Mouse (Mus musculus) CH12.LX (cell line): ENCODE results near the gene Qpctl. TPM values are rescaled to one million over a fixed set of nuclear protein-coding genes. Genes with fewer than 3 reads are reported as not detected.

Experiments used
- DNase-seq: peaks from one replicate; pipeline ENCODE4 v3.0.0-alpha.2; 2013; ENCODE audit errors: extremely low read depth
- H3K27ac ChIP-seq: 2 replicates; pipeline ENCODE4 v1.5.1; 2012; ENCODE audit warnings: low read depth, mild to moderate bottlenecking, control low read depth, moderate library complexity; ENCODE audit not compliant: insufficient read depth
- H3K27me3 ChIP-seq: replicated peaks from 2 replicates; pipeline ENCODE3; 2012; ENCODE audit warnings: inconsistent platforms
- H3K36me3 ChIP-seq, 2 experiments: replicated peaks in 1 of 2; 2 replicates each; pipeline versions ENCODE3 to v1.6.1; 2012; ENCODE audit warnings: inconsistent platforms in 1 of 2, low read length in 1 of 2, mild to moderate bottlenecking in 1 of 2, mixed read lengths in 1 of 2, moderate library complexity in 1 of 2; ENCODE audit not compliant: control insufficient read depth in 1 of 2, insufficient read depth in 1 of 2
- H3K4me1 ChIP-seq, 2 experiments: 2 replicates each; pipeline ENCODE4 v1.6.1; 2012; ENCODE audit warnings: inconsistent platforms in 1 of 2, moderate library complexity in 1 of 2; ENCODE audit not compliant: insufficient read depth in 2 of 2, control insufficient read depth in 1 of 2
- H3K4me2 ChIP-seq: 2 replicates; pipeline ENCODE4 v1.6.1; 2012; ENCODE audit warnings: low read depth, mild to moderate bottlenecking, control low read depth; ENCODE audit not compliant: poor library complexity, insufficient read depth, severe bottlenecking
- H3K4me3 ChIP-seq, 3 experiments: fragments of 150-350 bp in 1 of 3; sonication (generic) in 1 of 3; replicated peaks in 1 of 3; 2 replicates each; pipeline versions ENCODE3 to v1.5.1; 2011 to 2012; ENCODE audit warnings: low read depth in 2 of 3, low read length in 2 of 3, mild to moderate bottlenecking in 2 of 3, moderate library complexity in 2 of 3, control low read depth in 1 of 3, improper control_type of control experiment in 1 of 3, inconsistent platforms in 1 of 3, mixed read lengths in 1 of 3; ENCODE audit not compliant: poor library complexity in 1 of 3
- H3K79me2 ChIP-seq: replicated peaks from 2 replicates; pipeline ENCODE4 v1.6.1; 2012; ENCODE audit warnings: mild to moderate bottlenecking, moderate library complexity; ENCODE audit not compliant: control insufficient read depth, poor library complexity, insufficient read depth, severe bottlenecking; ENCODE audit errors: extremely low read depth
- H3K9ac ChIP-seq: 2 replicates; pipeline ENCODE4 v1.6.1; 2012; ENCODE audit warnings: low read depth, mild to moderate bottlenecking, control low read depth, moderate library complexity; ENCODE audit not compliant: insufficient read depth
- H3K9me3 ChIP-seq: replicated peaks from 2 replicates; pipeline ENCODE3; 2012; ENCODE audit warnings: low read length, inconsistent platforms, mixed read lengths
- BHLHE40 ChIP-seq: IDR thresholded peaks from 2 replicates; pipeline ENCODE4 v1.6.1; 2011; ENCODE audit warnings: mild to moderate bottlenecking, low read depth, low read length, improper control_type of control experiment
- CHD1 ChIP-seq: IDR thresholded peaks from 2 replicates; pipeline ENCODE4 v1.6.1; 2012; ENCODE audit warnings: low read depth, low read length, improper control_type of control experiment, inconsistent platforms
- CHD2 ChIP-seq: IDR thresholded peaks from 2 replicates; pipeline ENCODE4 v1.6.1; 2011; ENCODE audit warnings: low read length, improper control_type of control experiment
- EP300 ChIP-seq: IDR thresholded peaks from 2 replicates; pipeline ENCODE4 v1.6.1; 2011; ENCODE audit warnings: low read length, improper control_type of control experiment
- HCFC1 ChIP-seq: IDR thresholded peaks from 2 replicates; pipeline ENCODE4 v1.6.1; 2012; ENCODE audit warnings: low read depth, mild to moderate bottlenecking, inconsistent platforms, low read length, improper control_type of control experiment
- IRF4 ChIP-seq: IDR thresholded peaks from 2 replicates; pipeline ENCODE4 v1.6.1; 2014; ENCODE audit warnings: low read depth, mild to moderate bottlenecking, inconsistent platforms, low read length, improper control_type of control experiment
- JUN ChIP-seq: IDR thresholded peaks from 2 replicates; pipeline ENCODE4 v1.6.1; 2011; ENCODE audit warnings: low read depth, mild to moderate bottlenecking, low read length, improper control_type of control experiment, moderate library complexity; ENCODE audit not compliant: insufficient read depth
- JUND ChIP-seq: conservative IDR thresholded peaks from 2 replicates; pipeline ENCODE4 v1.6.1; 2011; ENCODE audit warnings: low read depth, low read length, improper control_type of control experiment
- MAX ChIP-seq: IDR thresholded peaks from 2 replicates; pipeline ENCODE4 v1.6.1; 2011; ENCODE audit warnings: low read length, improper control_type of control experiment
- MYC ChIP-seq: IDR thresholded peaks from 2 replicates; pipeline ENCODE4 v1.6.1; 2011; ENCODE audit warnings: low read depth, mild to moderate bottlenecking, improper control_type of control experiment, low read length
- PAX5 ChIP-seq: IDR thresholded peaks from 2 replicates; pipeline ENCODE4 v1.6.1; 2012; ENCODE audit warnings: low read length, inconsistent platforms, mixed read lengths
- RAD21 ChIP-seq: IDR thresholded peaks from 2 replicates; pipeline ENCODE4 v1.6.1; 2011; ENCODE audit warnings: low read depth, mild to moderate bottlenecking, low read length, improper control_type of control experiment, moderate library complexity
- SIN3A ChIP-seq: IDR thresholded peaks from 2 replicates; pipeline ENCODE4 v1.6.1; 2012; ENCODE audit warnings: low read length, improper control_type of control experiment, inconsistent platforms
- USF2 ChIP-seq: conservative IDR thresholded peaks from 2 replicates; pipeline ENCODE4 v1.6.1; 2011; ENCODE audit warnings: low read depth, low read length, improper control_type of control experiment
- ZKSCAN1 ChIP-seq: IDR thresholded peaks from 2 replicates; pipeline ENCODE4 v1.6.1; 2012; ENCODE audit warnings: low read depth, inconsistent platforms, low read length, improper control_type of control experiment, borderline replicate concordance
- ZNF384 ChIP-seq: IDR thresholded peaks from 2 replicates; pipeline ENCODE4 v1.6.1; 2012; ENCODE audit warnings: low read depth, low read length, improper control_type of control experiment, inconsistent platforms
- dilution Hi-C: fragments of 300-500 bp; cut with MboI; formaldehyde crosslinking; loops from 2 replicates; pipeline ENCODE4 v1.14.3; 2020; ENCODE audit warnings: low sequenced_read_pairs; ENCODE audit not compliant: extremely low pct_unique_long_range_greater_than_20kb, extremely low pct_ligation_motif_present
- in situ Hi-C: fragments of 300-500 bp; cut with MboI; formaldehyde crosslinking; loops from 3 replicates; pipeline ENCODE4 v1.14.3; 2019; ENCODE audit warnings: low sequenced_read_pairs, low pct_ligation_motif_present, low pct_unique_long_range_greater_than_20kb, mixed read lengths
- polyA plus RNA-seq: library from polyadenylated mRNA; unstranded; fragments of >175 nt; gene quantifications from 2 replicates; pipeline ENCODE4 v1.2.1, GENCODE M21; 2012; ENCODE audit warnings: low read depth; ENCODE audit not compliant: insufficient read length
- total RNA-seq, 2 experiments: library from RNA; depleted of rRNA; stranded (reverse); fragments of 300-350 nt in 1 of 2; fragments of >200 nt in 1 of 2; gene quantifications; 2 replicates each; pipeline ENCODE4 v1.2.3; 2012 to 2014

The Qpctl gene
- total and polyA plus RNA-seq, 3 experiments = 5.2 to 9.8 (median 9.6) TPM

DNA sequence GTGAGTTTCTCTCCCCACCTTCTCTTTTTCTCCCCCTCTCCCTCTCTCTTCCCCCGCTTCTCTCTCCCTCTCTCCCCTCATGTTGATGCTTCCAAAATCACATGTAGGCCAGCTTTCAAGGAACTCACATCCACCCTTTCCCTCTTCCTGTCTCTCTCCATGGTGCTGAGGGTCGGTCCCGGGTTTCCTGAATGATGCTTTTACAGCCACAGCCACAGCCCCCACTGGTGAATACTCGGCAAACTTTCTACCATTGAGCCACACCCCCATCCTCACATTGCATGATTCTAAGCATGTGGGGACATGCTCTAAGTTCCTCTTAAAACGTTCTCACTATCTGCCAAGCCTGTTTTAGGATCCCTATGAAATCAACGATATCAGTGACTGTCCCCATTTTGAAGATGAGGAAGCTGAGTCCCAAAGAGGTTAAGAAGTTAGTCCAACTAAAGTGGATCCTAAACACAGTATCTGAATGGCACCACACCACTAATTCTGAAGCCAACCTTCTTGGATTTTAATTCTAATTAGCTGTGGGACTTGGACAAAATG, 1.5 kb downstream of the Qpctl start:
- peaks cover 39 to 58% of the 10 kb centered on the region in 2 experiments for H3K36me3 ChIP-seq
- no peaks in the 10 kb centered on the region for H3K27me3 ChIP-seq
- H3K27ac ChIP-seq = no peak overlapping the region
- H3K79me2 ChIP-seq = peaks cover 15% of the 10 kb centered on the region
- DNase-seq = no peak
- dilution Hi-C loops = no loop called here
- peaks cover 9 to 39% of the 10 kb centered on the region in 2 experiments for H3K4me1 ChIP-seq
- in situ Hi-C loops = no loop called here
- H3K4me3 ChIP-seq = no peak overlapping the region
- H3K4me2 ChIP-seq = peak overlapping the region; percentile 35
- no peaks in the 10 kb centered on the region for H3K9me3 ChIP-seq
- H3K9ac ChIP-seq = no peak overlapping the region; the same call in 1 of the 2 replicates
- TF ChIP-seq PAX5 (no peak), IRF4 (no peak), USF2 (no peak), ZKSCAN1 (no peak), RAD21 (no peak), HCFC1 (no peak)

DNA sequence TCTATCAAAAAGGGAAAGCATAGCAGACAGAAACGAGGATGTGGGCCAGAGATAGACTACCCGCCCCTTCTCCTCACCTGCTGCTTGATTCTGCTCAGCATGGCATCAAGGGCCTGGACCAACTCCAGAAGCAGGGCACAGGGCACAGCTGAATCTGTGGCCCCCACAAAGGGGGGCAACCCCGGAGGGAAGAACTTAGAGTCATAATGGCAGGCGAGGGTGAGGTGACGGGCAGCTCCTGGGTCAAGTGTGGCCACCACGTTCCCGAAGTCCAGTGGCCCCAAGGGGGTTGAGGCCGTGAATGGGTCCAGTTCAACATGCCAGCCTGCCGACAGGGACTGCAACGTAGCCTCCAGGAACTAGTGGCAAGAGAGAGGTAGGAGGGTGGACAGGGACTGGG, 2.3 kb downstream of the Qpctl start:
- no peak for TF ChIP-seq SIN3A
- TF ChIP-seq MYC = no peak
- TF ChIP-seq ZNF384 = no peak
- TF ChIP-seq MAX = no peak
- TF ChIP-seq JUN = no peak
- TF ChIP-seq CHD1 = no peak
- no peak for TF ChIP-seq BHLHE40
- TF ChIP-seq IRF4 = no peak
- no peak for TF ChIP-seq EP300
- no peak for TF ChIP-seq CHD2
- TF ChIP-seq JUND = no peak
- TF ChIP-seq RAD21 = no peak
- in situ Hi-C loops = no loop called here
- Histone ChIP-seq H3K9ac (no peak overlapping the region), H3K79me2 (peaks cover 15% of the 10 kb centered on the region), H3K9me3 (no peaks in the 10 kb centered on the region), H3K4me2 (no peak overlapping the region), H3K27ac (no peak overlapping the region), H3K36me3 (peaks cover 34 to 58% of the 10 kb centered on the region in 2 experiments), H3K27me3 (no peaks in the 10 kb centered on the region), H3K4me3 (no peak overlapping the region), H3K4me1 (peaks cover 9 to 36% of the 10 kb centered on the region in 2 experiments)
- dilution Hi-C loops = no loop called here
- no peak for DNase-seq
